ENCODE assay signal across 8 mouse cellular contexts in the genomic region with DNA sequence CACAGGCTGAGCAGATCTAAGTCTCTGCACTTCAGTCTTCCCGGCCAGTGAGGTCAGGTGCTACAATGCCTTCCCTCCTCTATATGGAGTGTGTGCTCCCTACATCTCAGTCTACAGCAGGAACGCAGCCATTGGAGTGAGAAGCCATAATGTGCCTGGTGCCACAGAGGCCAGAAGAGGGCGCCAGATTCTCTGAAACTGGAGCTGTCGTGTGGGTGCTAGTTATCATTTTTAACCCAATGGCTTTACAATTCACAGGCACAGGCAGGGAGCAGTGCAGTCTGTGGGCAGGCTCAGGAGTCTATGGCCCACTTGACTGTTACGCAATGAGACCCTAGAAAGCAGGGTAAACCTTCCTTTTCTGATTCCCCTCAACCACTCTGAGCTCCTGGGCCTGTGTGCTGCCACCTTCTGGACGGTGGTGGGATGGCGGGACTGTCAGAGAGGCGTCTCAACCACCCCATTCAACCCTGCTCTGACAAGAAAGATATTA. TPM values are rescaled to one million over a fixed set of nuclear protein-coding genes. Genes with fewer than 3 reads are reported as not detected.
DNase-seq lines count a peak whose midpoint lies in the region; TF ChIP-seq lines count a peak whose summit lies in the region.

No protein-coding gene starts in this region.

- TF ChIP-seq CTCF in cortical plate, adult 2 months (IDR thresholded peaks at IDR 0.05; ENCODE audit: extremely low read depth, insufficient read depth, low read length) = peak; percentile 62
- TF ChIP-seq CTCF in left cerebral cortex, adult 2 months (IDR thresholded peaks at IDR 0.05) = peak; percentile 82

- no peak overlapping the region for H3K4me3 ChIP-seq in cortical plate, adult 2 months (ENCODE audit: insufficient read depth, low read length)
- H3K4me3 ChIP-seq in left cerebral cortex, adult 2 months = no peak overlapping the region
- peak overlapping the region; percentile 89 for H3K4me3 ChIP-seq in megakaryocyte, embryonic 14.5 days (replicated peaks)

- TF ChIP-seq POLR2A in cortical plate, adult 2 months (IDR thresholded peaks at IDR 0.05; ENCODE audit: extremely low read depth, insufficient read depth, low read length) = no peak

- no peak overlapping the region for H3K27ac ChIP-seq in cortical plate, adult 2 months (ENCODE audit: insufficient read depth, low read length)
- H3K27ac ChIP-seq in left cerebral cortex, adult 2 months = no peak overlapping the region

- H3K4me1 ChIP-seq in cortical plate, adult 2 months (ENCODE audit: control insufficient read depth, insufficient read depth, low read length) = no peaks in the 10 kb centered on the region
- H3K4me1 ChIP-seq in megakaryocyte, embryonic 14.5 days = peaks cover 13% of the 10 kb centered on the region

- intact Hi-C loops in left cerebral cortex, adult 2 months (cut with DNase I) = loop anchor here (2.0 kb wide), 1 partner anchor 62 kb away; no protein-coding TSS in a partner anchor

- no peaks in the 10 kb centered on the region for H3K9me3 ChIP-seq in megakaryocyte, embryonic 14.5 days

- peak; percentile 75 to 92 for DNase-seq in adrenal gland, adult (ENCODE audit: inconsistent age in 2 of 2, low spot score in 1 of 2)
- peak; percentile 81 for DNase-seq in gastrocnemius, postnatal 10 days
- DNase-seq in hindlimb bud, embryonic 11.5 days (ENCODE audit: extremely low spot score, low read depth, low spot score) = peak; percentile 42
- DNase-seq in left cerebral cortex, adult 2 months (ENCODE audit: extremely low spot score in 1 of 2, low spot score in 2 of 2) = peak; percentile 52 to 73
- peak; percentile 49 to 76 for DNase-seq in right cerebral cortex, postnatal 10 days (ENCODE audit: low spot score in 2 of 2)
- DNase-seq in urinary bladder, postnatal 14 days (ENCODE audit: low spot score) = peak; percentile 82

- peaks cover 43% of the 10 kb centered on the region for H3K27me3 ChIP-seq in megakaryocyte, embryonic 14.5 days (replicated peaks)

- no peaks in the 10 kb centered on the region for H3K36me3 ChIP-seq in megakaryocyte, embryonic 14.5 days (replicated peaks; ENCODE audit: low read length)

RNA-seq across cellular contexts. Expression of a gene that starts 18.9 kb away (rescaled TPM):
- polyA plus RNA-seq in cortical plate, adult 2 months (2012; rRNA removed) = 0.04 TPM in 1 of 2 replicates, not detected in the other
- under 1 TPM; 0.09 to 0.23 TPM for total RNA-seq in gastrocnemius, postnatal 10 days (2021)
- total RNA-seq in left cerebral cortex, adult 2 months (2021) = under 1 TPM in 1 of 2 experiments, not detected in 1; 0.14 TPM
- not detected in 2 replicates for polyA plus RNA-seq in megakaryocyte, embryonic 14.5 days (2012; ENCODE audit: insufficient read depth, low replicate concordance)

RNA-seq across cellular contexts. Expression of a gene that starts 23.0 kb away (rescaled TPM):
- 0.11 and 0.15 TPM in 2 replicates for polyA plus RNA-seq in cortical plate, adult 2 months (2012; rRNA removed)
- total RNA-seq in gastrocnemius, postnatal 10 days (2021) = under 1 TPM; 0.21 to 0.23 TPM
- under 1 TPM; 0.16 to 0.25 TPM for total RNA-seq in left cerebral cortex, adult 2 months (2021)
- polyA plus RNA-seq in megakaryocyte, embryonic 14.5 days (2012; ENCODE audit: insufficient read depth, low replicate concordance) = not detected in 2 replicates

RNA-seq across cellular contexts. Expression of a gene that starts 50.4 kb away (rescaled TPM):
- 2.2 and 2.5 TPM in 2 replicates for polyA plus RNA-seq in cortical plate, adult 2 months (2012; rRNA removed)
- total RNA-seq in gastrocnemius, postnatal 10 days (2021) = 10 to 100 TPM; 47.8 to 59.7 TPM
- total RNA-seq in left cerebral cortex, adult 2 months (2021) = 1 to 10 TPM in 1 of 2 experiments, under 1 TPM in 1; 0.96 to 1.4 TPM
- polyA plus RNA-seq in megakaryocyte, embryonic 14.5 days (2012; ENCODE audit: insufficient read depth, low replicate concordance) = not detected in 2 replicates

Comparison
In these comparisons a context has a peak if more than half of its experiments do, and no peak if none do; other contexts are left out.
1. RNA of a gene that starts 50.4 kb away (total RNA-seq): 47.8 to 59.7 TPM in gastrocnemius, postnatal 10 days; 0.96 to 1.4 TPM in left cerebral cortex, adult 2 months; every median in the first group is over 10 times any median in the second.
2. Peak in every context shown above with its lines, with median percentiles within 50 percentile points of each other: DNase-seq.